Mouse (Mus musculus): ENCODE results near the gene Brd7. TPM values are rescaled to one million over a fixed set of nuclear protein-coding genes. Genes with fewer than 3 reads are reported as not detected.

The Brd7 gene
- polyA plus RNA-seq (2012; rRNA removed) = 70.2 and 70.5 TPM in 2 replicates

DNA sequence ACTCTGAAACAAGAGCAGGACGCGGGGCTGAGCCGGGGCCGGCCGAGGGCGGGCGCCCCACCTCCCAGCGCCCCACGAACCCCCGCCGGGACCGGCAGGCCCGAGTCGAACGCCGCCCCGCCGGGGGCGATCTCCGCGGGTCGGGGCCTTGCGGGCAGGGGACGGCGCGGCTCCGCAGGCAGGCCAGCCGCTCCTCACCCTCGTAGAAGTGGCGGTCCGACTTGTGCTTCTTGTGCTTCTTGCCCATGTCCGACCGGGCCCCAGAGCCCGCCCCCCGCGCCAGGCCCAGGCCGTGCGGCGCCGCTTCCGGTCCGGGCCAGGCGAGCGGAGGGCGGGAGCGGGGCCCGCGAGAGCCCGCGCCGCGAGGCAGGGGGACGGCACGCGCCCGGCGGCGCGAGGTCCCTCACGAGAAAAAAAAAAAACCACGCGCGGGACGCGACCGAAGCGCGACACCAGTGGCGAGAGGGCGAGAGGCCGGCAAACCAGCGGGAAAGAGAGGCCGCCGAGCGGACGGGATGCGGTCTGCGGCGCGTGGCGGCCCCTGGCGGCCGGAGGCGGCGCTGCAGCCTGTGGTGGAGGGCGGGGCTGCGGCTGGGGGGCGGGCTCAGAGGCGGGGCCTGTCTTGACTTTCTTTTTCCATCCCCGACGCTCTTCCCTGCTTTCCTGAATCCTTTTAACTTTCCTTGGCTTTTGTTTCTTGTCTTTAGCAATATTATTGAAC is at the start of gene Brd7:
Brd7 (minus strand) TSS at position 487 of the 721 bp plus-strand sequence.

Other genes with a start within 250 kb of the Brd7 start
- gene Cnep1r1, start 243.4 kb downstream of the Brd7 start, polyA plus RNA-seq (2012; rRNA removed) = 45.0 and 51.1 TPM in 2 replicates
- 47.7 and 49.5 TPM in 2 replicates for gene Heatr3, start 224.3 kb downstream of the Brd7 start, polyA plus RNA-seq (2012; rRNA removed)
- gene Tent4b, start 163.0 kb downstream of the Brd7 start, polyA plus RNA-seq (2012; rRNA removed) = 32.2 and 32.6 TPM in 2 replicates
- 6.6 and 8.2 TPM in 2 replicates for gene Adcy7, start 89.8 kb downstream of the Brd7 start, polyA plus RNA-seq (2012; rRNA removed)
- gene Nkd1, start 159.2 kb upstream of the Brd7 start, polyA plus RNA-seq (2012; rRNA removed) = 21.1 and 22.7 TPM in 2 replicates

Data from central nervous system, embryonic 18 days (tissue).